Mouse (Mus musculus): ENCODE measurements around the gene Pm20d1. TPM values are rescaled to one million over a fixed set of nuclear protein-coding genes. Genes with fewer than 3 reads are reported as not detected.
A peak's percentile ranks its signal among the peaks of the same experiment; 100 is the strongest.

Gene Pm20d1
- polyA plus RNA-seq, 1 experiment from 2014 or later = 0.84 TPM

DNA sequence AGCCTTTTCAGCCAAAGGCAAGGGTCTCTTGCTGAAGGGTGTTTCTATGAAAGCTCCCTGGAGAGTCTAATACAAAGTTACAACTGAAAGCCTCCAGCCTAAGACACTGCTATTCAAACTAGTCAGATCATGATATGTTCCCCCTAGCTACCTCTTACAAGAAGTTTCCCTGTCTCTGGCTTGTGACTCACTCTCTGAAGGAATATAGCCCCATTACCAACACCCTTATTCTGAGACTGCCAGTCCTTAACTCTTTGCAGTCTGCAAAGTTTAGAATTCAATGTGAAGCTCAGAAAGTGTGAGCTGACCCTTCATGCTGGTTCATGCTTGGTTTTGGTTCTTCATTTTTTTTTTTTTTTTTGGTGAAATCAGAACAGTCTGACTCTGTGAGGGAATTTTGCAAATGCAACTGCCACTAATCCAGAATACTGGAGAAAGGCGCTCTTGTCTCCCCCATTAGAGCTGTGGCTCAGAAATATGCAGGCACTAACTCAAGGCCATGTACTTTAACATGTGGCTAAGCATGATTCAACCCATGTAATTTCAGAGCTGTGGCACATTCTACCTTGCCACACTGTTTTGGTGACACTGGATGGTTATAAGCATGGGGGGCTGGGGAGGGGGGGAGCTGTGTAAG is 25.8 kb downstream of the Pm20d1 start:
- H3K9me3 ChIP-seq = peaks cover 4% of the 10 kb centered on the region; the same call in 1 of the 2 replicates
- no peak overlapping the region for H3K9ac ChIP-seq
- H3K27ac ChIP-seq = no peak overlapping the region
- 79% methylated on average over 1 of the region's 1 CpGs for WGBS
- no peaks in the 10 kb centered on the region for H3K36me3 ChIP-seq
- H3K4me1 ChIP-seq = peaks cover 11% of the 10 kb centered on the region
- H3K4me3 ChIP-seq = no peak overlapping the region
- ATAC-seq (ENCODE audit: low FRiP score, low read depth) = no peak
- H3K27me3 ChIP-seq = no peaks in the 10 kb centered on the region
- H3K4me2 ChIP-seq (replicated peaks) = no peak overlapping the region

DNA sequence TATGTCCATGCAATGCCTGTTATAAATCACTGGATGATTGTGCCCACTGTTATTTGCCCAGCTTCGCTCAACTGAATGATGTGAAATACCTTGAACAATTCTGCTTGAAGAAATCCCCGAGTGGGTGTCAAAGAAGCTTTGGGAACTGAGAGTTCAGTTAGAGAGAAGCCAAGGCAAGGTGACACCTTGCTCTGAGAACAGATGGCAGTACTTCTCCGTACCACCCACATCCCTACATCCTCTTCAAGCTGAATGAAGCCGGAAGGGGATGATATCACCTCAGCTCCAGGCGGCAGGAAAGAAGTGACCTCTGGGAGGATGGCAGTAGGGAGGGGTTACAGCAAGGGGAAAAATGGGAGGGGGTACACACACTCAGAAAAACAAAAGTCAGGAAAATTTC is 26.4 kb downstream of the Pm20d1 start:
- ATAC-seq (ENCODE audit: low FRiP score, low read depth) = no peak
- 44% methylated on average over 5 of the region's 5 CpGs for WGBS
- Histone ChIP-seq H3K4me1 (peaks cover 11% of the 10 kb centered on the region), H3K27me3 (no peaks in the 10 kb centered on the region), H3K4me3 (no peak overlapping the region), H3K9me3 (peaks cover 4% of the 10 kb centered on the region; the same call in 1 of the 2 replicates), H3K27ac (no peak overlapping the region), H3K4me2 (replicated peaks) (no peak overlapping the region), H3K36me3 (no peaks in the 10 kb centered on the region), H3K9ac (no peak overlapping the region)

DNA sequence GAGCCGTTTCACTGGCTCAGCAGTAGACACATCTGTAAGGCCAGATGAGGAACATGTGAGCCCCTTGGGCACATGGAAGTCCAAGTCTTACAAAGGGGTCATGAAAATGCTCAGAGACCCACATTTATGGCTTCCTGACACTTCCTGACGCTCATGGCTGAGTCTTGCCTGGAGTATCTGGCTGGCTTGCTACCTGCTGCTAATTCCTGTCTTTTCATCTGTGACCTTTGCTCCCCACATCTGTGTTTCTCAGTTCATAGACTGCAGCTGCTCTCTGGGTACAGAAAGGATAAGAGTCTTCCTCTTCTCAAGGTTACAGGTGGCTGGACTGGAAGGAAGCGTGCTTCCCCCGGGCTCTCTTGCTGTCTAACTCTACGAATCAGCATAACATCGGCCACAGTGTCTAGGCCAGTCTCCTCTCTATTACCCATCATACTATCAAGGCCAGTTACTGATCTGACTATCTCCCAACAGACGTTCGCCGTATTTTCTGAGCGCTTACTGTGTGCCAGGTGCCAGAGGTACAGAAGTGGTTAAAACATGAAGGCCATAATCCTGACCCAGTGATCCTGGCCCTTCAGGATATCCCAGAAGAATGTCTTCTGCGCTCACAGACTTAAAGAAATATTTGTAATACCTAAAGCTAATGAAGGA is 27.5 kb downstream of the Pm20d1 start:
- H3K4me1 ChIP-seq = peaks cover 20% of the 10 kb centered on the region
- WGBS = 75% methylated on average over 11 of the region's 11 CpGs
- H3K27me3 ChIP-seq = no peaks in the 10 kb centered on the region
- H3K36me3 ChIP-seq = no peaks in the 10 kb centered on the region
- no peak overlapping the region for H3K4me3 ChIP-seq
- no peak overlapping the region for H3K9ac ChIP-seq
- no peaks in the 10 kb centered on the region for H3K9me3 ChIP-seq
- no peak overlapping the region for H3K27ac ChIP-seq
- no peak overlapping the region for H3K4me2 ChIP-seq (replicated peaks)
- ATAC-seq (ENCODE audit: low FRiP score, low read depth) = no peak

DNA sequence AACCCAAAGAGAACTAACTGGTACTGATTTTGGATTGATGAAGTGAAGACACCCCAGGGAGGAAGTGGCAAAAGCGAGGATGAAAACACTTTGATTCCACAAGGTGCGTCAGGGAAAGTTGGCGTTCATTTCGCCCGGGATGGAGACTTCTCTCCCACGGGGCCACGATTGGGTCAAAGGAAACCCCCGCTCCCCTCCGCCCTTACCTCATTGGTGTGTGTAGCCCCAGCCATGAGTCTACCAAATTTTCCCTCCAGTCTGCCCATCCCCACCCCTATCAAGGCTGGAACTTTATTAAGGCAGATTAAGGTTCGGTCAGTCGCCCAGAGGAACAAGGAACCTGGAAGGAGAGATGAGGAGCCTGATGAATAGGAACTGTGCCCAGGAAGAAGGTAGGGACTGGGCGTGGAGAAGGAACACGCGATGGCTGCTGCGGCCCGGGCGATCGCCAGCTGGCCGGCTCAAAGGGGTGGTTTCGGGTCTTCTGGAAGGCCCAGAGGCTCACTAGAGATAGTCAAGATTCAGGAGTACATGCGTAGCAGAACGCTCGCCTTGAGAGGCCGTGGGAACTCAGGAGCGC is 30.1 kb downstream of the Pm20d1 start, which contains the start of gene Slc41a1:
TSS of gene Slc41a1 (plus strand) at position 287 of the 580 bp plus-strand sequence.
- Histone ChIP-seq H3K4me2 (replicated peaks) (peak within 1 kb of the TSS; percentile 80), H3K4me3 (peak within 1 kb of the TSS; percentile 76), H3K27ac (peak within 1 kb of the TSS; percentile 89), H3K9ac (peak within 1 kb of the TSS; percentile 84), H3K27me3 (no peaks in the 10 kb centered on the region), H3K9me3 (no peaks in the 10 kb centered on the region), H3K4me1 (peaks cover 45% of the 10 kb centered on the region), H3K36me3 (peaks cover 22% of the 10 kb centered on the region)
- ATAC-seq (ENCODE audit: low FRiP score, low read depth) = no peak
- 1% methylated on average over 25 of the region's 25 CpGs for WGBS

DNA sequence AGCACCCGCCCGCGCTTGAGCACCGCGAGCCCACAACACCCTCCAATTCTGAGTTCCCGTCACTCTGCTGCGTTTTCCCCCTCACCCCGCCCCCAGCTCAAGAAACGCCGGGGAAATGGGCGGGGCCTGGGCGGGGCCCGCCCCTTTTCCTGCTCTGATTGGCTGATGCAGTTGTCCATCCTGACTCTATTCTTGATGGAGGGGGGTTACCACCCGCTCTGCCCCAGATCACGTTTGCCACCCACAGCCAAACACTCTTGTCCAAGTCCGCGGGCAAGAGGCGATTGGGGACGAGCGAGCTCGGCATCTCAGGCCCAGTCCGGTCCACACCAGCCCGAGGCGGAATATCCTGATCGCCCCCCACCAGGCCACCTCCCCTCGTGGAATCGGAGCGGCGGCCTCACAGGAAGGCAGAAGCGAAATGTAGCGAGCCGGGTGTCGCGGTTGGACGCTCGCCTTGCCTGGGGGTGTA is 30.6 kb downstream of the Pm20d1 start:
- WGBS = under 1% methylated on average over 36 of the region's 36 CpGs
- Histone ChIP-seq H3K36me3 (peaks cover 28% of the 10 kb centered on the region), H3K4me1 (peaks cover 46% of the 10 kb centered on the region), H3K4me3 (peak overlapping the region; percentile 76), H3K9ac (peak overlapping the region; percentile 84), H3K9me3 (no peaks in the 10 kb centered on the region), H3K27me3 (no peaks in the 10 kb centered on the region), H3K4me2 (replicated peaks) (peak overlapping the region; percentile 80), H3K27ac (peak overlapping the region; percentile 89)
- ATAC-seq (ENCODE audit: low FRiP score, low read depth) = peak; percentile 95

DNA sequence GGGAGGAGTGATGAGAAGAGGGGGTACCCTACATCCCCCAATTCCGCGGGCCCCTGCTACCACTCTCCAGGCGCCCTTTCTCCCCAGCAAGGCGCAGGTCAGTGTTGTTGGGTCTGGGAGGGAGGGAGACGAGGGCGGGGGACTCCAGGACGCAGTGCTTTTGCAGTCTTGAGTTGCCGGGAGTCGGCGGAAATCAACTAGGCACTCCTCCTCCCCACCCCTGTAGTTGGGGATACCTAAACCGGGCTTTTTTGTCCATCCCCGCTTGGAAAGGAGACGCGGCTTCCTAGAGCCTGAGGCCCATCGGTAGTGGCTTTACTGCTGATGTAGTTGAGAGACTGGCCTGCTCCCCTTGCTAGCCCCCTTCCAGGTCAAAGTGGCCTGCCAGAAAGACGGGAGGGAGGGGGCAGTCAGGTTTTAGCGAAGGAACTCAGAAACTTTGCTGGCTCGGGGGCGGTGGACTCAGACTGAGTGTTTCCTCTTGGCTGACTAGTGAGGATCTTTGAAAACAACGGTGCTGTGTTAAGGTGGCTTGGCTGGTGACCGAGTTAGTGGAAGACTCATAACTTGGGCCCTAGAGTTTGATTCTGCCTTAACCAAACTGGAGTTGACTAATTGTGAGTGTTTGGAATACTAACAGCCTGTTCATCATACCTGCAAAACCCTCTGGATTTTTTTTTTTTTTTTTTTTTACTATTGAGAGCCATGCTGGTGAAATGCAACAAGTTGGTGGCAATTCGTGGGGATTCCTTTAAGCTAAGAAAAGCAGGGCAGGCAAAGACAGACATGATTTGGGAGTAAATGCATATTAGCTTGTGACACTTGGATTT is 31.3 kb downstream of the Pm20d1 start:
- H3K36me3 ChIP-seq = peaks cover 34% of the 10 kb centered on the region
- peaks cover 51% of the 10 kb centered on the region for H3K4me1 ChIP-seq
- peak overlapping the region; percentile 76 for H3K4me3 ChIP-seq
- no peaks in the 10 kb centered on the region for H3K27me3 ChIP-seq
- ATAC-seq (ENCODE audit: low FRiP score, low read depth) = peak; percentile 66
- peak overlapping the region; percentile 89 for H3K27ac ChIP-seq
- H3K9ac ChIP-seq = peak overlapping the region; percentile 84
- H3K9me3 ChIP-seq = no peaks in the 10 kb centered on the region
- 1% methylated on average over 21 of the region's 22 CpGs for WGBS
- peak overlapping the region; percentile 80 for H3K4me2 ChIP-seq (replicated peaks)

DNA sequence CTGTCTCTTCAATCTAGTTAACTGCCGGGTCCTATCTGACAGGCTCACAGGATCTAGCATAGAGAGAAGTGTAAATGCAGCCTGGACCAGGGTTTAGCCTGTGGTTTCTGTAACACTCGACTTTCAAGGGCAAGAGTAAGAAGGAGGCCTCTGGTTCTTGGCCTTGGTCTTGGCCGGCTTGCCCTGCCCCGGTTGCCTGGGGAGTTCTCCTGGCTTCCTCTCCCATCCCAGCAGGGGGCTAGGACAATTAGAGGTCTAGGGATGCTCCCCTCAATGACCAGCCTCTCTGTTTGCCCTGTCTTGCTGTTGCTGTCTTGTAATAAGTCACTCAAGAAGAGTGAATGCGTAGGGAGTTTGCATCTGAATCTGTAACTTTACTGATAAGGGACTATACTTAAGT is 32.1 kb downstream of the Pm20d1 start:
- WGBS = 39% methylated on average over 5 of the region's 5 CpGs
- H3K9ac ChIP-seq = peak overlapping the region; percentile 84

DNA sequence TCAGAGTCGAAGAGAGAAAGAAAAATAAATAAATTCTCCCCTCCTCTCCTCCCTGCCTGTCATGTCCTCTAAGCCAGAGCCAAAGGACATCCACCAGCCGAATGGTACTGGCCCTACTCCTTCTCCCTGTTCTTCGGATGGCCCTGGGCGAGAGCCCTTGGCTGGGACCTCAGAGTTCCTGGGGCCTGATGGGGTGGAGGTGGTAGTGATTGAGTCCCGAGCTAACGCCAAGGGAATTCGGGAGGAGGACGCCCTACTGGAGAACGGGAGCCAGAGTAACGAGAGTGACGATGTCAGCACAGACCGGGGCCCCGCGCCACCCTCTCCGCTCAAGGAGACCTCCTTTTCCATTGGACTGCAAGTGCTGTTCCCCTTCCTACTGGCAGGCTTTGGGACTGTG is 33.4 kb downstream of the Pm20d1 start:
- Histone ChIP-seq H3K4me3 (no peak overlapping the region), H3K36me3 (peaks cover 52% of the 10 kb centered on the region), H3K27ac (no peak overlapping the region), H3K27me3 (no peaks in the 10 kb centered on the region), H3K9me3 (no peaks in the 10 kb centered on the region), H3K4me1 (peaks cover 54% of the 10 kb centered on the region), H3K9ac (peak overlapping the region; percentile 51; the same call in 1 of the 2 replicates), H3K4me2 (replicated peaks) (0 out of 2 replicates have a peak overlapping the region, but pooled peaks have one; percentile 0)
- ATAC-seq (ENCODE audit: low FRiP score, low read depth) = no peak
- 87% methylated on average over 15 of the region's 15 CpGs for WGBS

More for the DNA sequence above, 32.1 kb downstream of the Pm20d1 start:
- no peak for ATAC-seq (ENCODE audit: low FRiP score, low read depth)
- Histone ChIP-seq H3K9me3 (no peaks in the 10 kb centered on the region), H3K36me3 (peaks cover 42% of the 10 kb centered on the region), H3K4me3 (peak overlapping the region; percentile 76), H3K27me3 (no peaks in the 10 kb centered on the region), H3K4me1 (peaks cover 54% of the 10 kb centered on the region), H3K4me2 (replicated peaks) (peak overlapping the region; percentile 80), H3K27ac (no peak overlapping the region)

DNA sequence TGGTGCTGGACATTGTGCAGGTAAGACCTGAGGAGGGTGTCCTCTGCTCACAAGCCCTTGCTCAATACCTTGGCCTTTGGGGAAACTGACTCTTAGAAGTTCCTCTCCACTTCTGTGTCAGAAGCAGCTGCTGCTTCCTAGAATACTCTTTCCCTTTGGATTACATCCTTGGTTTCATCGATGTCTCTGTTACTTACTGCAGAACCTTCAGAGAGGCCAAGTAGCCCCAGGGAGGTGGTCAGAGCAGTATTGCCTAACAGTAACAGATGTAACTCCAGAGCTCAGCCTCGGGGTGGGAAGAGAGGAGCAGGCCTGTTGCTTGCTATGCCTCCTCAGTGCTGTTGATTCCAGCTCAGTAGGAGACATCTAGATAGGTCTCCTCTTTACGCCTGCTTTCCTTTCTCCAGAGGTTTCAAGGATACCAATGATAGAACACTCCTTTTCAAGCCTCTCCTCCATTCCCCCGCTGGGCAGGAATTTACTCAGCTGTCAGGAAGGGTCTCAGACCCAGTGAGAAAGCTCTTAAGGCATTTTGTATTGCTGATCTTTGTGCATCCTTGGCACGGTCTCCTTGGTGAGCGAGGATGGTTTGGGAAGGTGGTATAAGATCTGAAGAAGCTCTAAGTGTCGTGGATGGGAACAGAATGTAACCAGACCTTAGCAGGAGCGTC is 33.9 kb downstream of the Pm20d1 start:
- H3K4me3 ChIP-seq = no peak overlapping the region
- no peak overlapping the region for H3K27ac ChIP-seq
- ATAC-seq (ENCODE audit: low FRiP score, low read depth) = no peak
- H3K4me2 ChIP-seq (replicated peaks) = 0 out of 2 replicates have a peak overlapping the region, but pooled peaks have one; percentile 11
- peaks cover 54% of the 10 kb centered on the region for H3K4me1 ChIP-seq
- H3K36me3 ChIP-seq = peaks cover 57% of the 10 kb centered on the region
- 80% methylated on average over 8 of the region's 8 CpGs for WGBS
- H3K9me3 ChIP-seq = no peaks in the 10 kb centered on the region
- H3K9ac ChIP-seq = peak overlapping the region; percentile 51
- H3K27me3 ChIP-seq = no peaks in the 10 kb centered on the region

DNA sequence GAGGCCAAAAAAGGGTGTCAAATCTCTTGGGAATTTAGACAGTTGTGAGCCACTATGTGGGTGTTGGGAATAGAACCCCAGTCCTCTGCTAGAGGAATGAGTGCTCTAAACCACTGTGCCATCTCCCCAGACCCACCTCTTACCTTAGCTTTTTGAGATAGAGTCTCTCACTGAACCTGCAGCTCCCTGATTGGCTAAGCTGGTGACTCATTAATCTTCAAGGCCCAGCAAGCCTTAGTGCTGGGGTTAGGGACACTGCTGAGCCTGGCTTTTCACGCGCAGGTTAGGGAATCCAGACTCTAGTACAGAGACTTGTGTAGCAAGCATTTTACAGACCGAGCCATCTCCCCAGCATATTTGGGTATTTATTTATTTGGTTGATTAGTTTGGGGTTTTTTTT is 39.9 kb downstream of the Pm20d1 start:
- no peaks in the 10 kb centered on the region for H3K9me3 ChIP-seq
- 86% methylated on average over 3 of the region's 3 CpGs for WGBS
- H3K9ac ChIP-seq = no peak overlapping the region
- peaks cover 76% of the 10 kb centered on the region for H3K36me3 ChIP-seq
- no peak overlapping the region for H3K27ac ChIP-seq
- no peak overlapping the region for H3K4me3 ChIP-seq
- H3K4me2 ChIP-seq (replicated peaks) = no peak overlapping the region
- ATAC-seq (ENCODE audit: low FRiP score, low read depth) = no peak
- H3K27me3 ChIP-seq = no peaks in the 10 kb centered on the region
- H3K4me1 ChIP-seq = peaks cover 16% of the 10 kb centered on the region

DNA sequence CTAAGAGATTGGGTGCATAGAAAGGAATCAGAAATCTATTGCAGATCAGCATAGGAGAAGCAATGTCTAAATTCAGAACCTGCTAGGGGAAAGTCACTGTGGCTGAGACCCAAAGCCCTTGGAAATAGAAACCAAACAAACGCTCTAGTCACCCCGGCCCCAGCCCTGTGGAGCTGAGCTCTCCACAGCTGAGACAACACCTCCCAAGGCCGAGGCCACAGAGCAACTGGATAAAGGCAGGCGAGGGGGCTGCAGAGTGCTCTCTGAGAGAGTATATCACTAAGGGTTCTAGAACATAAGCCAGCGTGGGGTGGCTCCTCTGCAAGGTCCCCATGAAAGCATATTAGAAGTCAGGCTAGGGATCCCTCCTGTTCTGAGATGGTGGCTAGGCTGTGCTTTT is 41.4 kb downstream of the Pm20d1 start:
- ATAC-seq (ENCODE audit: low FRiP score, low read depth) = no peak
- Histone ChIP-seq H3K4me1 (peaks cover 5% of the 10 kb centered on the region; the same call in 1 of the 2 replicates), H3K27ac (no peak overlapping the region), H3K4me3 (no peak overlapping the region), H3K9me3 (no peaks in the 10 kb centered on the region), H3K36me3 (peaks cover 76% of the 10 kb centered on the region), H3K4me2 (replicated peaks) (no peak overlapping the region), H3K9ac (no peak overlapping the region), H3K27me3 (no peaks in the 10 kb centered on the region)
- WGBS = 80% methylated on average over 5 of the region's 5 CpGs

All from limb, embryonic 13.5 days (tissue).